Mouse (Mus musculus) liver, postnatal 0 days (tissue): Measurements from ENCODE around the gene Rftn1. TPM values are rescaled to one million over a fixed set of nuclear protein-coding genes. Genes with fewer than 3 reads are reported as not detected.
"Not testable (repeated sequence)": the region's sequence is repeated elsewhere in the genome, so short reads cannot be mapped to it uniquely, and the experiment has no call there.

Experiments
- ATAC-seq: fragments of 200-750 bp; cut with Nextera tagmentation; 2 replicates; pipeline ENCODE4 v1.8.0; 2017; ENCODE audit warnings: mild to moderate bottlenecking, moderate library complexity
- DNase-seq: peaks from one replicate; pipeline ENCODE4 v3.0.0-alpha.2; 2016
- H3K27ac ChIP-seq: fragments of 300-500 bp; sonication (generic); 2 replicates; pipeline ENCODE4 v1.5.1; 2014; ENCODE audit warnings: antibody characterized with exemption, moderate library complexity, mild to moderate bottlenecking, low read depth
- H3K27me3 ChIP-seq: fragments of 300-500 bp; sonication (generic); 2 replicates; pipeline ENCODE4 v1.6.1; 2014; ENCODE audit warnings: low read length, control low read depth, mixed read lengths; ENCODE audit not compliant: insufficient read depth
- H3K36me3 ChIP-seq: fragments of 300-500 bp; sonication (generic); replicated peaks from 2 replicates; pipeline ENCODE4 v1.6.1; 2014; ENCODE audit warnings: mild to moderate bottlenecking, control low read depth, low read length, moderate library complexity, mixed read lengths; ENCODE audit not compliant: insufficient read depth
- H3K4me1 ChIP-seq: fragments of 300-500 bp; sonication (generic); 2 replicates; pipeline ENCODE4 v1.6.1; 2014; ENCODE audit warnings: antibody characterized with exemption, mild to moderate bottlenecking, control low read depth; ENCODE audit not compliant: insufficient read depth
- H3K4me2 ChIP-seq: fragments of 300-500 bp; sonication (generic); 2 replicates; pipeline ENCODE4 v1.6.1; 2014; ENCODE audit warnings: low read depth, mild to moderate bottlenecking, low read length, moderate library complexity, mixed read lengths
- H3K4me3 ChIP-seq: fragments of 300-500 bp; sonication (generic); 2 replicates; pipeline ENCODE4 v1.5.1; 2014; ENCODE audit warnings: low read depth, low read length
- H3K9ac ChIP-seq: fragments of 300-500 bp; sonication (generic); replicated peaks from 2 replicates; pipeline ENCODE4 v1.6.1; 2014; ENCODE audit warnings: mild to moderate bottlenecking, moderate library complexity
- H3K9me3 ChIP-seq: fragments of 300-500 bp; sonication (generic); 2 replicates; pipeline ENCODE4 v1.6.1; 2016; ENCODE audit warnings: mild to moderate bottlenecking, control low read depth, low read length, mixed read lengths
- CTCF ChIP-seq: sonication (generic); IDR thresholded peaks from 2 replicates; pipeline ENCODE4 v1.5.1; 2016; ENCODE audit warnings: antibody characterized with exemption, low read depth
- EP300 ChIP-seq: IDR thresholded peaks from 2 replicates; pipeline ENCODE4 v1.6.1; 2016; ENCODE audit warnings: antibody characterized with exemption, low read depth, mild to moderate bottlenecking
- WGBS: fragments of 180-500 bp; shearing (Covaris S2); extraction: QIAGEN DNeasy Blood & Tissue Kit; methylation state at CpG from one replicate; pipeline ENCODE4 v1.1.7; 2014; ENCODE audit not compliant: insufficient replicate concordance; 5-methylcytosine and 5-hydroxymethylcytosine counted together
- polyA plus RNA-seq: library from polyadenylated mRNA; unstranded; fragments of >200 nt; fragmentation: Nextera tagmentation; extraction: Ambion mirVana; gene quantifications from 2 replicates; pipeline ENCODE4 v1.2.1, GENCODE M21; 2015

Gene Rftn1
- polyA plus RNA-seq, 1 experiment from 2014 or later: 6.0 TPM

DNA sequence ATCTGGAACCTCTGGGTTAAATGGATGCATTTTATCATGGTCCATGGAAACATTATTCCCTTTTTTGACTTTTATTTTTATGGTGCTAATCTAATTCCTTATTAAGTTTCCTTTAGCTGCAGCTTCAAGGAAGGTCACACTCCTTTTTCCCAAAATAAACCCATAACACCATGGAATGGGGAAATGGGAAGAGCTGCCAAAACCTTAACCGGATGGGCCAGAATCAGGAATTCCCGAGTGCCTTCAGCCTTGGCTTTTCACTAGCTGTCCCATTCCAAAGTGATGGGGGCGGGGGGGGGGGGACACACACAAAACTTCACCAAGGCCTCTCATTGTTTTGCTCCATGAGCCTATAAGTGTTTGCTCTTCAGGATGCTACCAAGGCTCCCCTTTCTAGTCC lies 73.5 kb downstream of the Rftn1 start:
- H3K27me3 ChIP-seq: no peaks in the 10 kb centered on the region
- no peaks in the 10 kb centered on the region; the same call in none of the 2 replicates for H3K4me1 ChIP-seq
- no peak overlapping the region for H3K9ac ChIP-seq
- no peak overlapping the region for H3K4me3 ChIP-seq
- TF ChIP-seq EP300 (no peak), CTCF (no peak)
- H3K36me3 ChIP-seq: no peaks in the 10 kb centered on the region
- DNase-seq: no peak
- H3K9me3 ChIP-seq: no peaks in the 10 kb centered on the region
- ATAC-seq: no peak
- 71% methylated on average over 3 of the region's 3 CpGs for WGBS
- H3K4me2 ChIP-seq: no peak overlapping the region
- H3K27ac ChIP-seq: no peak overlapping the region

DNA sequence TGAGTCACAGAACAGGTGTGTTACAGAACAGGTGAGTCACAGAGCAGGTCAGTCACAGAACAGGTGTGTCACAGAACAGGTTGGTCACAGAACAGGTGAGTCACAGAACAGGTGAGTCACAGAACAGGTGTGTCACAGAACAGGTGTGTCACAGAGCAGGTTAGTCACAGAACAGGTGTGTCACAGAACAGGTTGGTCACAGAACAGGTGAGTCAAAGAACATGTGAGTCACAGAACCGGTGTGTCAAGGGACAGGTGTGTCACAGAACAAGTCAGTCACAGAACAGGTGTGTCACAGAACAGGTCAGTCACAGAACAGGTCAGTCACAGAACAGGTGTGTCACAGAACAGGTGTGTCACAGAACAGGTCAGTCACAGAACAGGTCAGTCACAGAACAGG lies 74.1 kb downstream of the Rftn1 start:
- not testable (repeated sequence) for H3K36me3 ChIP-seq, H3K9me3 ChIP-seq, H3K4me2 ChIP-seq, ATAC-seq, H3K4me3 ChIP-seq, H3K4me1 ChIP-seq, H3K27me3 ChIP-seq, DNase-seq, H3K9ac ChIP-seq, H3K27ac ChIP-seq
- WGBS: 72% methylated on average over 1 of the region's 1 CpGs

DNA sequence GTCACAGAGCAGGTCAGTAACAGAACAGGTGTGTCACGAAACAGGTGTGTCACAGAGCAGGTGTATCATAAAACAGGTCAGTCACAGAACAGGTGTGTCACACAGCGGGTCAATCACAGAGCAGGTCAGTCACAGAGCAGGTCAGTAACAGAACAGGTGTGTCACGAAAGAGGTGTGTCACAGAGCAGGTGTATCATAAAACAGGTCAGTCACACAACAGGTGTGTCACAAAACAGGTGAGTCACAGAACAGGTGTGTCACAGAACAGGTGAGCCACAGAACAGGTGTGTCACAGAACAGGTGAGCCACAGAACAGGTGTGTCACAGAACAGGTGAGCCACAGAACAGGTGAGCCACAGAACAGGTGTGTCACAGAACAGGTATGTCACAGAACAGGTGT lies 74.8 kb downstream of the Rftn1 start:
- H3K9ac ChIP-seq, ATAC-seq, H3K36me3 ChIP-seq, H3K9me3 ChIP-seq, H3K4me1 ChIP-seq, H3K4me3 ChIP-seq, H3K27ac ChIP-seq, H3K27me3 ChIP-seq, H3K4me2 ChIP-seq, DNase-seq: not testable (repeated sequence)
- WGBS: 79% methylated on average over 3 of the region's 3 CpGs

DNA sequence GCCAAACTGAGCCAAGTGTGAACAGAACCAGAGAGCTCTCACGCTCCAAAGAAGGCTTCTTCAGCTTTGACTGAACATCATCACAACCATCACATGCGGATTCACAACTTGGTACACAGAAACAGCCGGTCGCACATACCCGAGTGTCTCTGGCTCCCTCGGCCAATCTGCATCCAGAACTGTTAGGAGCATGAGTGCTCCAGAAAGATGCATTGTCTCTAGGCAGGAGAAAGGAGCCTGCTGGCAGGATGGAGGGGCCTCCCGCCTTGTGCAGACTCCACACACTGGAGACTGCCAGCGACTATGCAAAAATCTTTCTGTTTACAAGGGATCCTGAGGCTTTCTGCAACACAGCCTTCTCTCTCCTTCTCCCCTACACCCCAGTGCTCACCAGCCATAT lies 75.8 kb downstream of the Rftn1 start:
- Histone ChIP-seq H3K27me3 (no peaks in the 10 kb centered on the region), H3K36me3 (no peaks in the 10 kb centered on the region), H3K9me3 (no peaks in the 10 kb centered on the region), H3K4me3 (no peak overlapping the region), H3K4me2 (no peak overlapping the region), H3K9ac (no peak overlapping the region), H3K27ac (no peak overlapping the region), H3K4me1 (no peaks in the 10 kb centered on the region)
- DNase-seq (no peak), ATAC-seq (no peak)
- TF ChIP-seq EP300: no peak
- no peak for TF ChIP-seq CTCF
- 83% methylated on average over 8 of the region's 8 CpGs for WGBS

DNA sequence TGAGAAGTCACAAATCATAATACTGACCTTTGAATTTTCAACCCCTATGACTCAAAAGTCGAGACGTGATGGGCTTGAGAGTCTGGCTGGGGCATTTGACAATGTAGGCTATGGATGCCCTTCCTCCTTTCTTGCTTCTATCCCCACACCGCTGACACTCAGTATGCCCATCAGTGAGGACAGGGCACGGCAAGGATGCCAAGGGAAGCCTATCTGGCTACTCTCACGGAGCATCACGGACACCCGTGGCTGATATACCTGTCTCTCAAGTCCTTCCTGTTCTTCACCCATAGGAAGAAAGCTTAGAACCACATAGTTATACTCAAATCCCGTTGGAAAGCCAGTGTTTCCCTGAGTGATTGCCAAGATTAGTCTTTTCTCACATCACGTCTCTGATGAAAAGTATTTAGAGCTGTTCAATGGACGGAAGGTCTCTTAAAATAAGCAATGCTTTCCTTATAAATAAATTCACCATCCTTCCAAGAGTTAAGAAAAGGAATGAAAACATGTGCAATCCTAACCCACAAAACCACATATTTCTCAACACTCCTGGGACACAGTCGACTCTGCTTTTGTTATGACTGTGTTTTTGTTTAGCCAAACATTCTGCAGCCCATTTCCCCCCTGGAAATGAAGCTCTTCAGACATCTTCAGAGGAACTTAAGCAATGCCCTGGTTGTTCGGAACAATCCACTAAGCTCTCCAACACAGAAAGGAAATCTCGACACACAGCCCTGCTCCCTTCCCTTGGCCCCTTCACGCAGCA lies 79.6 kb downstream of the Rftn1 start:
- Histone ChIP-seq H3K36me3 (no peaks in the 10 kb centered on the region), H3K4me1 (no peaks in the 10 kb centered on the region), H3K4me3 (no peak overlapping the region), H3K27me3 (no peaks in the 10 kb centered on the region), H3K9me3 (no peaks in the 10 kb centered on the region), H3K27ac (no peak overlapping the region), H3K9ac (no peak overlapping the region), H3K4me2 (no peak overlapping the region)
- ATAC-seq (no peak), DNase-seq (no peak)
- no peak for TF ChIP-seq CTCF
- no peak for TF ChIP-seq EP300
- WGBS: 63% methylated on average over 14 of the region's 14 CpGs

DNA sequence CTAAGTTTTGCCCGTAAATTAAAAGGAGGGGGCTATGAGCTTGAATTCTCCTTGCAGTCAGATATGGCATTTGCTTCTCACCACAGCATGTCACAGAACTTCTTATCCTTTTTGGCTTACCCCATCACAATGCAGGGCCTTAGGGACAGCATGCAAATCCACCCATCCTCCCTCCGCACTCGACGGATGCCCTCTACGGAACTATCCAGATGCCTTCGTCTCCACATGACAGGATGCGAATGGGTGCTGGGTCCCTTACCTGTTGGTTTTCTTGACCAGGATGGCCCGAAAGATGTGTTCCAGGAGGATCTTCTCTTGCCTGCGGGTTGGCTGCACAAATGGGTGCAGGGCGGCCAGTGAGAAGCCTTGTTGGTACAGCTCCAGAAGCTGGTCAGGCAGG lies 83.7 kb downstream of the Rftn1 start:
- Histone ChIP-seq H3K27ac (no peak overlapping the region), H3K4me2 (no peak overlapping the region), H3K9ac (no peak overlapping the region), H3K9me3 (no peaks in the 10 kb centered on the region), H3K4me1 (no peaks in the 10 kb centered on the region), H3K36me3 (no peaks in the 10 kb centered on the region), H3K27me3 (no peaks in the 10 kb centered on the region), H3K4me3 (no peak overlapping the region)
- ATAC-seq (no peak), DNase-seq (no peak)
- TF ChIP-seq CTCF: no peak
- TF ChIP-seq EP300: no peak
- 89% methylated on average over 10 of the region's 10 CpGs for WGBS

DNA sequence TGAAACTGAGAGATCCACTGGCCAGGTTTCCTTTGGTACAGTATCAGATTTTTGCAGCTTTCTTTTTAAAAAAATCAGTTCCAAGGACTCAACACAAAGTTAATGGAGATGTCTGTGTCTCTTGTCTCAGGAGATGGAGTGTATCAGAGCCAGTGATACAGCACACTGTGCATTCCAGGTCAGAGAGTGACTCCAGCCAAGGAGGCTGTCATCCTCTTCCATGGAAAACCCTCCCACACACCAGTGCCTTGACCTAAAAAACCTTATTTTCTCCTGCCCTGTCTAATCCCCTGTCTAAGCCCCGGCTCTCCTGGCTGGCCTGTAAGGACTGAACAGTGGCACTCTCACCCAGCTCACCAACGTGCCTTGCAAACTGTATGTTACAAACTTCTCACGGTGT lies 86.3 kb downstream of the Rftn1 start:
- Histone ChIP-seq H3K4me2 (no peak overlapping the region), H3K27ac (no peak overlapping the region), H3K36me3 (no peaks in the 10 kb centered on the region), H3K9ac (no peak overlapping the region), H3K27me3 (no peaks in the 10 kb centered on the region), H3K4me1 (no peaks in the 10 kb centered on the region), H3K9me3 (no peaks in the 10 kb centered on the region), H3K4me3 (no peak overlapping the region)
- 79% methylated on average over 3 of the region's 3 CpGs for WGBS
- DNase-seq (no peak), ATAC-seq (no peak)
- TF ChIP-seq EP300 (no peak), CTCF (no peak)
